Mouse (Mus musculus) layer of hippocampus, adult 11-12 months (tissue): ENCODE results near the gene Clip1.
A peak's percentile ranks its signal among the peaks of the same experiment; 100 is the strongest.

Experiments used
- DNase-seq: peaks from one replicate; pipeline ENCODE4 v3.0.0; 2022; ENCODE audit warnings: low spot score

Gene Clip1

GRCm38 (mm10) chr5:123670800-123671472 is 13.5 kb downstream of the Clip1 start:
- no peak for DNase-seq

- no peak for DNase-seq
These were observed 14.2 kb downstream of the Clip1 start for GRCm38 (mm10) chr5:123669991-123670799.

GRCm38 (mm10) chr5:123667915-123668314 is 16.5 kb downstream of the Clip1 start:
- DNase-seq, result no peak

GRCm38 (mm10) chr5:123665956-123666355 is 18.5 kb downstream of the Clip1 start:
- DNase-seq, result no peak

GRCm38 (mm10) chr5:123664329-123664728 is 20.1 kb downstream of the Clip1 start:
- no peak for DNase-seq

GRCm38 (mm10) chr5:123662059-123662458 is 22.4 kb downstream of the Clip1 start:
- DNase-seq, result no peak

GRCm38 (mm10) chr5:123661602-123662001 is 22.8 kb downstream of the Clip1 start:
- no peak for DNase-seq

- DNase-seq, result no peak
These were observed 26.8 kb downstream of the Clip1 start for GRCm38 (mm10) chr5:123657651-123658050.

- DNase-seq, result no peak
These were observed 29.5 kb downstream of the Clip1 start for GRCm38 (mm10) chr5:123654937-123655336.

- no peak for DNase-seq
These were observed 31.1 kb downstream of the Clip1 start for GRCm38 (mm10) chr5:123653287-123653801.

- no peak for DNase-seq
These were observed 33.6 kb downstream of the Clip1 start for GRCm38 (mm10) chr5:123650825-123651224.

GRCm38 (mm10) chr5:123642401-123642800 is 42.0 kb downstream of the Clip1 start:
- DNase-seq, result no peak

- DNase-seq, result no peak
These were observed 43.0 kb downstream of the Clip1 start for GRCm38 (mm10) chr5:123641259-123641900.

GRCm38 (mm10) chr5:123640181-123640580 is 44.2 kb downstream of the Clip1 start:
- DNase-seq, result no peak

GRCm38 (mm10) chr5:123631210-123631609 is 53.2 kb downstream of the Clip1 start:
- no peak for DNase-seq

GRCm38 (mm10) chr5:123626631-123627030 is 57.8 kb downstream of the Clip1 start:
- peak; percentile 70 for DNase-seq

GRCm38 (mm10) chr5:123622421-123622820 is 62.0 kb downstream of the Clip1 start:
- DNase-seq, result no peak

- DNase-seq, result no peak
These were observed 65.9 kb downstream of the Clip1 start for GRCm38 (mm10) chr5:123618558-123618957.

- no peak for DNase-seq
These were observed 70.2 kb downstream of the Clip1 start for GRCm38 (mm10) chr5:123614246-123614645.

GRCm38 (mm10) chr5:123609843-123610242 is 74.6 kb downstream of the Clip1 start:
- peak; percentile 92 for DNase-seq

GRCm38 (mm10) chr5:123609416-123609815 is 75.0 kb downstream of the Clip1 start:
- no peak for DNase-seq

GRCm38 (mm10) chr5:123607211-123607669 is 77.2 kb downstream of the Clip1 start:
- no peak for DNase-seq

GRCm38 (mm10) chr5:123603496-123603895 is 80.9 kb downstream of the Clip1 start:
- peak; percentile 68 for DNase-seq
